Mouse (Mus musculus) forelimb bud, embryonic 11.5 days (tissue): ENCODE data around the gene Pdk2.

ENCODE experiments used
- DNase-seq: peaks from one replicate; pipeline ENCODE4 v3.0.0-alpha.2; 2012; ENCODE audit warnings: low read depth, low spot score

Gene Pdk2

DNA sequence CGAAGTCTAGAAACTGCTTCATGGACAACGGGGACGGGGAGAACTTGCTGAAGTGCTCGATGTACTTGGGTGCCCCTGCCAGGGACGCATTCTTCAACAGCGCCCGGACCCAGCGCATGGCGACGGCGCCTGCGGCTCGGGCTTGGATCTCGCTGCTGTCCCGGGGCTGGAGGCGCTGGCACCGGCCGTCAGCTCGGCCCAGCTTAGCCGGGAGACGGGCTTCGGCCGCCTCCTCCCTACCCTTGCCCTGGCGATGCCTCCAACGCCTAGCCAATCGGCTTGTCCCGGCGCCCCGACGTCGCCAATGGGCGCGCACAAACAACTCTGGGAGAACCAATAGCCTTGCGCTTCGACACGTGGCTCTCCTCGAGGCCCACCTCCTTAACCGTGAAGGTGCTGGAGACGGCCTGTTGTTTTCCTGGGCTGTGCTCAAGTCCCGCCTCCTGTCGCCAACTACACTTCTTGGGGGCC, at the start of gene Pdk2:
Gene Pdk2, minus strand, starts transcription at position 216 of the 471 bp plus-strand sequence.
- peak; percentile 97 for DNase-seq

DNA sequence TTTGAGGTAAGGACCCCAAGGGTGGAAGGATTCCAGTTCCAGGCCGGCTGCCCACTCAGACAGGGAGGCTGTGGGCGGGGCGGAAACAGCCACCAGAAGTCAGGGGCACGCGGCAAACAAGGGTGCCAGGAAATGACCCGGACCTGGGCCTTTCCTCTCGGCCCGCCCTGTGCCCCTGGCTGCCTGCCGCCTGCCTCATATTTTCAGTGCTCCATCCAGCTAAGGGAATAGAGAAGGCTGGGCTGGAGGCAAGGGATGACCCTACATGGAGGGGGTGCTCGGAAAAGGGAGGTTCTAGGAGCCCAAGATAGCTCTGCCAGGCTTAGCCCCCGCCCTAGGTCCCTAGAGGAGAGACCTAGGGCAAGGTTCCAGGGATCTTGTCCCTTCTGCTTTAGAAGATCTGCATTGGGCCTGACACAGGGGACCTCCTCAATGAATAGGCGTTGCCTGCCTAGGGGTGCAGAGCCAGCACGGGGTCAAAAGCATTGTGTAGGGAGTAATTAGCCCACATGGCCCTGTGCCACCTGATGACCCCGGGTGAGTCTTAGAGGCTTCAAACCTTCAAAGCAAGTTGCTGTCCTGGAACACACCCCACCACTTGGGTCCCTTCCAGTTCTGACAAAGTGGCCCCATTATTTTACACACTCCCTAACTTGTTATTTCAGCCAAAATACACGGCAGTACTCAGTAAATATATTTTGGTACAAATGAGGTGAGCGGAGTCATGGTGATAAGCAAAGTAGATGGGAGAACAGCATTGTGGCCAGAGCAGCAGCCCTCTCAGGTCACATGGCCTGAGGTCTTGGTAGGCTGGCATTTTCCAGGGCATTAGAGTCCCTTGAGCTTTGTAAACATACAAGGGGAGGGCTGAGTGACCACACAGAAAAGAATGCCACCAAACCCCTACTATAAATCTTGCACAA, 48.0 kb upstream of the Pdk2 start:
- DNase-seq, result no peak

DNA sequence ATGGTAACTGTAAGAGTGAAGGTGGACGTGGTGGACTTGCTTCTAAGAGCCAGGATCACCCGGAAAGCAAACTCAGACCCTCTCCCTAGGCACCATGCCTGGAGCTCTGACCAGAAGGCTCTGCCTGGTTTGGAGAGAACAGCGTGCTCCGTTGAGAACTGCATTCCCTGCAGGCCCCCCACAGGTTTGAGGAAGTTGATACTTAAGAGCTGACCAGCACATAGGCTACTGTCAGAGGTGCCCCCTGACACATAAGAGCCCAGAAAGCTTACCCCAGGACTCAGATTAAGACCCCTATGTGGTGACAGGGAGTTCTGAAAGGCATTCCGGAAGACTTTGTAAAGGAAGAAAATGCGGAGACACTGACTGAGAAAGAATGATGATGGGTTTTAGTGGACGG, 47.1 kb upstream of the Pdk2 start:
- no peak for DNase-seq

DNA sequence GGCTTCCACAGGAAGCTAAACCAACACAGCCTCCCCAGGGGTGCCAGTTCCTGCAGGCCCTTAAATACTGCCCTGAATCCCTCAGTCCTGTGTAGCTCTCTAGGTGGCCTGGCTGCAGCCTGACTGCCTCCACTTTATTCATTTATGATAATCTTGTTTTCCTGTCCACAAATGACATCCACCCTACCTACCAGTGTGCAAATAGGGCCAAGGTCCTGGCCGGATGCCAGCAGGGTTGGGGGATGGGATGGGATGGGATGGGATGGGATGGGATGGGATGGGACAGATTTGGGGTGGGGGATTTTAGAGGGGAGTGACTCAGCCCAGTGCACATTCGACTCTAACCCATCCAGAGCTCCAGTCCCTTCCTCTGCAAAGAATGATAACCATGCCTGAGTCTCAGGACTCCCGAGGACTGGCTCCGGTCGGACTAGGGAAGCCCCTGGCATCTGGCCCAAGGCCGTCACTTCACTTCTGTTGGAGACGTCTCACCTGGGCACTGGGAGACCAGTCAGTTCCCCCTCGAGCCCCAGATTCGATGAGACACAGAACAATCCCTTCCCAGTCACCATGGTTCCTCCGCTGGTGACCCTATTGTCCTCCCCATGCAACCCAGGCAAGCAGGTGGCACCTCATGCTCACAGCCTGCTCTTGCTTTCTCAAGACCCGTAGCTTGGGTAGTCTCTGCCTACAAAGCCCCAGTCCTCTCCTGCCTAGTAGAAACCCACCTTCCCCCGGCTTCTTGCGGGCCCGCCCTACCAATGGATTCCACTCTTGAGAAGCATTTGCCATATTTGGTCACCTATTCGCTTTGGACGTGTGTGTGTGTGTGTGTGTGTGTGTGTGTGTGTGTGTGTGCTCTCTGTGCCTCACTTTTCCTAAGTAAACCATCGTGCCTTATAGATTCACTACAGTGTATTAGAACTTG, 46.4 kb upstream of the Pdk2 start:
- no peak for DNase-seq

DNA sequence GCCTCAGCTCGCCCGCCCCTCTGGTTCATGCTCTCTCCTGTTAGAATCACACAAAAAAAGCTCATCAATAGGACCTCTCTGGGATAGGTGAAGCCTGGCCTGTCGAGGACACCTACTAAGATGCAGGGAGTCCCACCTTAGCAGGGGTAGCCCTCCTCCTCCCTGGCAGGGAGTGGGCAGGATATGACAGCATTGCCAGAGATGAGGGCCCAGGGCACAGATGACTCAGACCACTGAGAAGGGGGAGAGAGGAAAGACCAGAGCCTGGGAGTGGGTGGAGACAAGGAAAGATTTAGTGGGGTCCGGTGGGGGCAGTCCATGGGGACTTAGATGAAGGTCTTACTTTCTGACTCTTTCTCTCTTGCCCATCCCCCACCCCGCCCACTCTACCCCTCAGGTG, 45.1 kb upstream of the Pdk2 start:
- DNase-seq, result no peak

DNA sequence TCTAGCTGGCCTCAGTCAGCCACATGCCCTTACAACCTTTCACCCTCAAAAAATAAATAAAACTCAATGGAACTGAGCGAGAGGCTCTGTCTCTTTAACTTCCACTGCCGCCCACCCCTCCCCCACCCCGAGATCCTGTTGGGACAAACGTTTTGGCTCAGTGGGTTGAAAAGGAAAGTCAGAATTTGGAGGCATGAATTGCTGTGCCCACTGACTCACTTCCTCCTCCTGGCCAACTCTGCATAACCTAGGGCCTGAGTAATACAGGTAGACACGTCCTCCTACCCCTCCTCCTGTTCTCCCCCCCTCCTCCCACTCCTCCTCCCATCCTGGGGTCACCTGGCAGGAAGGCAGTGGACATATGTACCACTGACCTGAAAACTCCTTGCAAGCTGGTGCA, 44.6 kb upstream of the Pdk2 start:
- DNase-seq, result no peak

DNA sequence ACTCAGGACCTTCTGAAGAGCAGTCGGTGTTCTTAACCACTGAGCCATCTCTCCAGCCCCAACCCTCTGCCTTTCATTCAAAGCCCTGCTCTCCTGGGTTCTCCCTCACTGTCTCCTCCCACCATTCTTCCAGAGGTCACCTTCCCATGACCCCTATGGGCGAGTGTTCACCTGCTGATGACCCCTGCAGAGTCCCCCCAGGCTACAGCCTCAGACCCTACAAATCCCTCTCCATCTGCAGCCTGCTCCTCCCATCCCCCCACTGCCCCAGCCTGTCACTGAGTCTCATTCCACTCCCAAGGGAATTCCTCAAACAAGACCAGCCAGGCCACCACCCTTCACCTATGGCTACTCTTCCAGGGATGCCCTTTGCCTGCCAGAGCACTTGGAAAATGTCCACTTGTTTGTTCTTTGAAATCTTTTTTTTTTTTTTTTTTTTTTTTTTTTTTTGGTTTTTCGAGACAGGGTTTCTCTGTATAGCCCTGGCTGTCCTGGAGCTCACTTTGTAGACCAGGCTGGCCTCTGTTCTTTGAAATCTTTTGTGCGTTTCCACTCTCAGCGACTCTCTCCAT, 43.7 kb upstream of the Pdk2 start:
- no peak for DNase-seq

DNA sequence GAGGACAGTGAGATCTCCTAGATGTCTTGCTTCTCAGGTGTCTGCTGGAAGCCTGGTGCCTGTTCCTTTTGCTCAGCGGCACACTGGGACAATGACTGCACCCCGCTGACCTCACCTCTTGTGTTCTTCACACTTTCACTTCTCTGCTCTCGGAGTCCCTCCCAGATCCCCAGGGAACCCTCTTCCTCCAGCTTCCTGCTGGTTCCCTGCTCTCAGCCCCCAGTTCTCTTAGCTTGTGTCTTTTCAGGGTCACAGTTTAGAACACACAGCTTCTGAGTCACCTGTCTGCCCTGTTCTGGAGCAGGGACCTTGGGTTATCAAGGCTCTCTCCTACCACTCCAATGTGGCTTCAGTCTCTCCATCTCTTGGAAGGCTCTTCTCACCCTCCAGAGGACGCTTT, 43.0 kb upstream of the Pdk2 start:
- no peak for DNase-seq

DNA sequence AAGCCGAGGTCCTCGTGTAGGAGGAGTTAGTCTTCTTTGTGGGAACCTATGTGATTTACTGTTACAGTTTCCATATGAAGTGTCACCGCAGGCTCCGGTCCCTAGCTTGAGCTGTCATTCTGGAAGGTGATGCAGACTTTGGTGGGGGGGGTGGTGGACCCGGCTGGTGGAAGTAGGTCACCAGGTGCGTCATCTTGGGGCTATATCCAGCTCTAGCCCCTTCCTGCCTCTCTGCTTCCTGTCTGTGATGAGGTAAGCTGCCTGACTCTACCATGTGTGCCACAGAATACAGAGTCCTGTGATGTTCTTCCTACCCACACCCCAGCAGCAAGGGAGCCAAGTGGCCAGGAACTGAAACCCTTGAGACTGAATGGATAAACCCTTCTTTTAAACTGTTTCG, 41.7 kb upstream of the Pdk2 start:
- DNase-seq, result no peak

DNA sequence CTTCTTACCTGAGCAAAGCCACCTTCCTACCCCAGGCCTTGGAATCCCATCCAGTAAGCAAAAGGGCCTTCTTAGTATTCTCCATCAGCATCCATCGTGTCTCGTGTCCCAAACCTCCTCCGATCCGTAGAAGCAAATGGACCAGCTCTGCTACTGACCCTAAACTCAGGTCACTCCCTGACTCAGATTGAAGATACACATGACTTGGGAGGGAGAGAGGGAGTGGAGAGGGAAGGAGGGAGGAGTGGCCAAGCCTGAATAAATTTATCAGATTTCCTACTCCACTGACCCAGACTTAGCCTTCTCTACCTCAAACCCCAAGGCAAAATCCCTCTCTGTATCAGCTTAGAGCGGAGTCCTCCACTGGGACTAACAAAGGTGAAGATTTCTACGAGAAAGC, 39.6 kb upstream of the Pdk2 start:
- no peak for DNase-seq

DNA sequence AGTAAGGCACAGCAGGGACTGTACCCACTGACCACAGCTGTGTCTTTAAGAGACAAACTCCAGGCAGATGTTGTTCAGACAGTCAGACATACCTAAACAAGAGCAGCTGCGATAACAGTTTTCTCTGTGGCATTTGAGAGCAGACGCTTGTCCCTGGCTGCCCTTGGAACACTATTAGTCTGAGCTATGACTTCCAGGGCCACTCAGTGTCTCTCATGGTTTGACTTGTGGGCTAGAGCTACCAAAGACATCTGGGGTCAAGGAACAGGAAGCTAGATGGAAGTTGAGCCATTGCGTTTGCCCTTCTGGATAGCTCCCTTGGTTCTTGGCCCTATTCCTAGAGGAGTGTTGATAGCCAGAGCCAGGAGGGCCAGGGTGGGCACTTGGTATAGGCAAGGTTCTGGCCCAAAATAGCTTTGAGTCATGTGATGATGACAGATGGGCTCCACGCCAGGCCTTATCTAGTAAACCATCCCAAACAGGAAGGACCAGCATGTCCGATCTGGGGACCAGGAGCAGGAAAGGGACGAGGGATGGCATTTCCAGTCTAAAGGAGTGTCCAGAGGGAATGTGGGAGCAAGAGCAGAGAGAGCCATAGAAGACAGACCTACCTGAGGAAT, 38.2 kb upstream of the Pdk2 start:
- no peak for DNase-seq

DNA sequence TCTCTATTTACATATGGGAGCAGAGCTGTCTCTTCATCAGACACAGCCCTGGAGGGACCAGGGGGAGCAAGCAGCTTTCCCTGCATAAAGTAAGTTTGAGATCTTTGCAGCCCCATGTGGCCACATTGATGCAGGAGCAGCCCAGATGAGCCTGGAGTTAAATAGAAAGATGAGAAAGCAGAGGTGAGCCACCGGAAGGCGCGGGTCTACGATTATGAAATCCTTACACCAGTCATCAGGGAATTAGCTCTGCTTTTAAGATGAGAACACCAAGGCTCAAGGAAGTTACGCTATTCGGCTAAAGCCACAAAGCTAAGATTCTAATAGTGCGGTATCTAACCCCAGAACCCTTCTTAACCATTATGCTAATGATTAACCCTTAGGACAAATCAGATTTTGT, 36.8 kb upstream of the Pdk2 start:
- no peak for DNase-seq

DNA sequence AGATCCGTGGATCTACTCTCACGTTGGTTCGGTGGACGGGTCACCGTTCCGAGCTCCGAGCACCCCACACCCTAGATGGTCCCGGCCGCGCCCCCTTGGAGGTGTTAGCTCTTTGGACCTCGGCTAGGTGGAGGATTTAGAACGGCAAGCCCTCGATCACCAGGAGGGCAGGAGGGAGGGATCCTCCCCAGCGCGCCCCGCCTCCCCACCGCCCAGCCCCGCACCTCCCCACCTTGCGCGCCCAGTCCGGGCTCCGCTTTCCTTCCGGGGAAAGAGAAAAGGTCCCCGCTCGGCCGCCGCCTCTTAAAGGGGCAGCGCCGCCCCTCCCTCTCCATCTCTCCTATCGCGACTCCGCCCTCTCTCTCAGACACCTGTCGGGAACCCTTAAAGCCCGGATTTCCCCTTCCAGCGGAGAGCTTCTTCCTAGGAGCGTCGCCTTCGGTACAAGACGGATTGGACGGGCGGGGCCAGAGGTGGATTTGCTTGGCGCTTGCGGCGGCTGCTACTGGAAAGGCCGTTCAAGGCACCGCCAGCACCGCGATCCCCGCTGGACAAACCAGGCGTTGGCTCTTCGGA, 35.5 kb upstream of the Pdk2 start, which contains the start of gene Itga3:
Gene Itga3, minus strand, starts transcription at position 266 of the 576 bp plus-strand sequence.
- DNase-seq, result peak; percentile 51

DNA sequence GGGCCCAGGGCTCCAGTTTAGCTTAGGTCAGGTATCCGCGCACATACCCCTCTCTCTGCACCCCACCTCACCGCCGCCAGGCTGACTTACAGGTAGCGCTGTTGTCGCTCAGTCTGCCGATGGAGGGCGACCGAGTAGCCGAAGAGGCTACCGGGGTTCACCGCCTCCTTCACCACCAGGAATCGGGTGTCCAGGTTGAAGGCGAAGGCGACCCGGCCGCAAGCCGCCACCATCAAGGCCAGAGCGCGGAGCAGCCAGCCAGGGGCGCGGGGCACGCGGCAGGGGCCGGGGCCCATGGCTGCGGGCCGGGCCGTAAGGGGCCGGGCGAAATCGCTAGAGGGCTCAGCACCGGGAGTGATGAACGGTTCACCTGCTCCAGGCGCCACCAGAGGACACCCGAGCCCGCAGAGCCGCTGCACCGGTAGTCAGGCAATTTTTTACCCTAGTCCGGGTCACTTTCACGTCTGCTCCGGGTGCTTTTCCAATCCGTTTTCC, 34.9 kb upstream of the Pdk2 start:
- peak; percentile 50 for DNase-seq

DNA sequence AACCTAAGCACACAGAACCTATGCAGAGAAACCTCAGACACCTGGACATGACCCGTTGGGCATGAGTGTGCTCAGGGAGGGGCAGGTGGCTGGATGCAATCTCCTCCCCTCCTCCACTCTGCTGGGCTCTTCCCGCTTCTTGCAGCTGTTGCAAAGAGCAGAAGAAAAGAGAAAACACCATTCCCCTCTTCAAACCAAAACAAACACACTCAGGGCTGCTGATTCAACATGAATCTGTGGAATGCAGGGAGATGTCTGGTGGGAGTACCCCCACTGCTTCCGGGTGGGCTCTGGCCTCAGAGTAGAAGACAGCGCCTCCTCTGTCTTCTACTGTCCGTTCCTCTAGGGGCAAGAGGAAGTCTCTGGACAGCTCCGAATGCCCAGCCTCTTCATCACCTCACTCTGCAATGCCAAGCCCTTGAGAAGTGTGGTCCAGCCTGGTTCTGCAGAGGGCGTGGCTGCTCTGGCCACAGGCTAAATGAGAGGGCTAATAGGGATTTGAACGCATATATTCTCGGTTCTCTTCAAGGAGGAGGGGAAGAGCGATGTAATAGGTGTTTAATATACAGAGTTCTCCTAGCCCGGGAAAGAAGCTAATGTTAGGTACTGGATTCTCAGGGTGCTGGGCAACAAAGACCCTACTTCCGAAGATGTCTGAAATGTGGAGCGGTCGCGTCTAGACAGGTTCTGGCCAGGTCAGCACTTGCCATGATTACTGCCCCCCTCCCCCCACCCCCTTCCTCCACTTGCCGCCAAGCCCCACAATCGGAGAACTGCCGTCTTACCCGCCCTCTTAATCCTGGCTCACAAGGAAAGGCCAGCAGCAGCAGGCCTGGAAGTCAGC, 34.3 kb upstream of the Pdk2 start:
- no peak for DNase-seq

DNA sequence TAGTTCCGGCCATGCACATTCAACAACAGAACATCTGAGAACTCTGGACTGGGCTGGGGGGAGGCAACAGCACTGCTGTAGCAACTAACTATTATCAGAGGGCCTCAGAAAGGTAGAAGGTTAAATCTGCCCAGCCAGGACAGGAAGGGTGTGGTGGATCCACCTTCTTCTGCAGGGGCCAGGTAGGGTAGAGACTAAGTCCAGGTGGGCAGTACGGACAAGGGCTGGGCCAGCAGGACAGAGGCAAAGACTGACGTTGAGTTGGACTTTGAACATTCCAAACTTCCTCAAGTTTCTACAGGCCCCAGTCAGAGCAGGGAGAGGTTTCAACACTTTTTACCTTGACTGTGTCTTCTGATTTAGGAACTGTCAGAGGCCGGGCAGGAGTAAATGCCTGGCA, 33.5 kb upstream of the Pdk2 start:
- DNase-seq, result no peak

DNA sequence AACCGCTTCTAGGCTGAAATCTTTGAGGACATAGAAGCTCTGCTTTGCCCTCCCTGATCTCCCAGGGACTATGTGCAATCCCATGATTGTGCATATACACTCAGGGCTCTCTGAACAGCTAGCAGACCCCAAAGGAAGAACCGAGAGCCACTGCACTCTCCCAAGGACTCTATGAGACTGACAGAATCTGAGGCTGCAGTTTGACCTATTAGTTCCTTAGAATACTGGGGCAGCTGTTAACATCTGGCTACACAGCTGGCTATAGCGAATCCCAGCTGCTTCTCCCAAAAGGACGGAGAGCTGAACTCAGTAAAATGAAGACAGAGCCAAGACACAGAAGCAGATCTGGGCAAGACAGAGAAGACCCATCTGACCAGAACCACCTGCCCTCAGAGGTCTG, 32.7 kb upstream of the Pdk2 start:
- no peak for DNase-seq

DNA sequence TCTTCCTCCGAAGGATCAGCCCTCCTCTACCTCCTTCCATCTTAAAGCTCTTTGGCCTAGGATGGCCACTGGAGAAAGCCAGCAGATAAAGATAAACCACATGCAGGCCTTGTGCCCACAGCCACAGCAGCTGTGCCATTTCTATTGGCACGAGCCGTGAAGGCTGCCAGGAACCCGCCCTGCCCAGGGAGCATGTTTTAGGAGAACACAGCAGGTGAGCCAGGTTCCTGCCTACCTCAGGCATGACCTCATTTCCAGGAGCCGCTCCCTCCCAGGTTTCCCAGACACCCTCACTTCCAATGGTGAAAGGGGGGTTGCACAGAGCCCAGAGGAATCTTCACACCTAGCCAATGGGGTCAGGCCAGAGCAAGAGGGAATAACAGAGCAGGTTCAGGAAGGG, 31.6 kb upstream of the Pdk2 start:
- DNase-seq, result no peak

DNA sequence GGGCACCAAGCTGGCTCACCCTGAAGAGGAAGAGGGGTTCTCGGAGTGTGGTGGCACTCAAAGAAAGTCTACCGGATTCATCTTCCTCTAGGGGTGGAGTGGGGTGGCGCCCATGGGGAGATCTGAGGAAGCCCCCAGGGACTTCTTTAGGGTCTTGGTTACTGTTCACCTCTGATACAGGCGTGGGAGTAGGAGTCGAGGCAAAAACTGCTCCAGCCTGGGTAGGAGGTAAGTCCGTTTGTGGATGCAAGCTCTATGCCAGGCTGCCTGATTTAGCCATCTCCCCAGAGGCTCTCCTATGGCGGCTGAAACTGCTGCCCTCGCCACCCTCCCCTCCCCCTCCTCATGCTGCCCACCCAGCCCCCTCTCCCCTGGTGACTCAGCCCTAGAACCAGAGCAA, 31.0 kb upstream of the Pdk2 start:
- DNase-seq, result no peak

DNA sequence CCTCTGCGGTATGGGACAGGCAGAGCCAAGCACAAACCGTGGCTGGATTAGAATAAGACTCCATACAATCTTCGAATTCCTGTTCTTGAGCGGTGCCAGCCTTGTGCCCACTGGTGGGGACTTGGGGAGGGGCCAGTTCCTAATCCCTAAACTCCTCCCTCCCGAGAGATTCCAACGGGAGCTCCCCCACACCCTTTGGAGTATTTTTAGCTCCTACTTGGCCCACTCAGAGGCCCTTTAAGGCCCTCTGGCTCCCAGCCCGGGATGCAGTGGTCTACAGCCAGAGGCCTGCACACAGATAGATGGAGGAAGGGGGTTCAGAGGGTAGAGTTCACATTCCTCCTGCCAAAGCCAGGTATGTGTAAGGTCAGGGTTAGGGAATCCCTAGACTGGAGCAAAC, 30.1 kb upstream of the Pdk2 start:
- no peak for DNase-seq
